Mouse (Mus musculus) stomach, embryonic 16.5 days (tissue): ENCODE results near the gene Vsir. TPM values are rescaled to one million over a fixed set of nuclear protein-coding genes. Genes with fewer than 3 reads are reported as not detected.

Experiments
- ATAC-seq: fragments of 200-750 bp; cut with Nextera tagmentation; 2 replicates; pipeline ENCODE4 v1.8.0; 2017; ENCODE audit warnings: moderate number of reproducible peaks, moderate TSS enrichment; ENCODE audit not compliant: insufficient read depth, low FRiP score
- H3K27ac ChIP-seq: fragments of 300-500 bp; sonication (generic); 2 replicates; pipeline ENCODE4 v1.5.1; 2014; ENCODE audit warnings: low read length
- H3K27me3 ChIP-seq: fragments of 300-500 bp; sonication (generic); 2 replicates; pipeline ENCODE4 v1.6.1; 2014; ENCODE audit warnings: low read length, control low read depth, mixed read lengths; ENCODE audit not compliant: control insufficient read depth, insufficient read depth
- H3K36me3 ChIP-seq: fragments of 300-500 bp; sonication (generic); 2 replicates; pipeline ENCODE4 v1.6.1; 2014; ENCODE audit warnings: low read length; ENCODE audit not compliant: control insufficient read depth, insufficient read depth
- H3K4me1 ChIP-seq: fragments of 300-500 bp; sonication (generic); 2 replicates; pipeline ENCODE4 v1.6.1; 2014; ENCODE audit warnings: low read length, control low read depth, mixed read lengths; ENCODE audit not compliant: control insufficient read depth, insufficient read depth
- H3K4me2 ChIP-seq: fragments of 300-500 bp; sonication (generic); 2 replicates; pipeline ENCODE4 v1.6.1; 2014; ENCODE audit warnings: low read depth, low read length, mixed read lengths
- H3K4me3 ChIP-seq: fragments of 300-500 bp; sonication (generic); replicated peaks from 2 replicates; pipeline ENCODE4 v1.5.1; 2014; ENCODE audit warnings: mild to moderate bottlenecking, low read length
- H3K9ac ChIP-seq: fragments of 300-500 bp; sonication (generic); 2 replicates; pipeline ENCODE4 v1.6.1; 2014; ENCODE audit warnings: low read length
- H3K9me3 ChIP-seq: fragments of 300-500 bp; sonication (generic); replicated peaks from 2 replicates; pipeline ENCODE4 v1.6.1; 2016; ENCODE audit warnings: low read length, control low read depth; ENCODE audit not compliant: control insufficient read depth
- WGBS: fragments of 180-500 bp; shearing (Covaris S2); extraction: QIAGEN DNeasy Blood & Tissue Kit; methylation state at CpG from one replicate; pipeline ENCODE4 v1.1.7; 2014; 5-methylcytosine and 5-hydroxymethylcytosine counted together
- polyA plus RNA-seq: library from polyadenylated mRNA; unstranded; fragments of >200 nt; fragmentation: Nextera tagmentation; extraction: Ambion mirVana; gene quantifications from 2 replicates; pipeline ENCODE4 v1.2.1, GENCODE M21; 2015

Gene Vsir
- polyA plus RNA-seq, 1 experiment from 2014 or later = 8.5 TPM

- Histone ChIP-seq H3K27me3 (no peaks in the 10 kb centered on the region), H3K4me1 (0 out of 2 replicates have a peak, but pooled peaks cover 2% of the 10 kb centered on the region), H3K36me3 (no peaks in the 10 kb centered on the region), H3K27ac (no peak overlapping the region), H3K4me3 (no peak overlapping the region), H3K9ac (no peak overlapping the region), H3K9me3 (no peaks in the 10 kb centered on the region), H3K4me2 (no peak overlapping the region)
- WGBS = 50% methylated on average over 6 of the region's 6 CpGs
- ATAC-seq = no peak
Observed at GRCm38 (mm10) chr10:60373543-60373936, 26.9 kb downstream of the Vsir start.

- Histone ChIP-seq H3K36me3 (no peaks in the 10 kb centered on the region), H3K4me3 (no peak overlapping the region)
- peak; percentile 41 for ATAC-seq
Observed at GRCm38 (mm10) chr10:60373937-60374578, 27.4 kb downstream of the Vsir start.

GRCm38 (mm10) chr10:60376704-60377103 is 30.1 kb downstream of the Vsir start:
- no peaks in the 10 kb centered on the region for H3K27me3 ChIP-seq
- no peak overlapping the region for H3K4me3 ChIP-seq
- no peak overlapping the region for H3K27ac ChIP-seq
- WGBS = 89% methylated on average over 16 of the region's 16 CpGs
- H3K9me3 ChIP-seq = no peaks in the 10 kb centered on the region
- H3K9ac ChIP-seq = no peak overlapping the region
- H3K4me2 ChIP-seq = no peak overlapping the region
- H3K36me3 ChIP-seq = no peaks in the 10 kb centered on the region
- H3K4me1 ChIP-seq = no peaks in the 10 kb centered on the region
- no peak for ATAC-seq

More at GRCm38 (mm10) chr10:60373937-60374578, 27.4 kb downstream of the Vsir start:
- WGBS = 48% methylated on average over 8 of the region's 8 CpGs
- Histone ChIP-seq H3K27ac (no peak overlapping the region), H3K27me3 (no peaks in the 10 kb centered on the region), H3K9ac (no peak overlapping the region), H3K4me2 (no peak overlapping the region), H3K4me1 (0 out of 2 replicates have a peak, but pooled peaks cover 2% of the 10 kb centered on the region), H3K9me3 (no peaks in the 10 kb centered on the region)

- 64% methylated on average over 9 of the region's 9 CpGs for WGBS
- Histone ChIP-seq H3K4me1 (no peaks in the 10 kb centered on the region), H3K9ac (no peak overlapping the region), H3K4me2 (no peak overlapping the region), H3K4me3 (no peak overlapping the region), H3K9me3 (no peaks in the 10 kb centered on the region), H3K27me3 (no peaks in the 10 kb centered on the region), H3K27ac (no peak overlapping the region), H3K36me3 (no peaks in the 10 kb centered on the region)
- ATAC-seq = no peak
Observed at GRCm38 (mm10) chr10:60379419-60379957, 32.8 kb downstream of the Vsir start.

GRCm38 (mm10) chr10:60380229-60380628 is 33.6 kb downstream of the Vsir start:
- Histone ChIP-seq H3K9ac (no peak overlapping the region), H3K9me3 (no peaks in the 10 kb centered on the region), H3K27ac (no peak overlapping the region), H3K27me3 (no peaks in the 10 kb centered on the region), H3K36me3 (no peaks in the 10 kb centered on the region), H3K4me3 (no peak overlapping the region), H3K4me2 (no peak overlapping the region), H3K4me1 (no peaks in the 10 kb centered on the region)
- WGBS = 65% methylated on average over 3 of the region's 3 CpGs
- ATAC-seq = no peak

GRCm38 (mm10) chr10:60381142-60381925 is 34.7 kb downstream of the Vsir start:
- Histone ChIP-seq H3K9me3 (no peaks in the 10 kb centered on the region), H3K27me3 (no peaks in the 10 kb centered on the region), H3K4me3 (no peak overlapping the region), H3K4me2 (no peak overlapping the region), H3K36me3 (no peaks in the 10 kb centered on the region), H3K27ac (no peak overlapping the region; the same call in 1 of the 2 replicates), H3K4me1 (no peaks in the 10 kb centered on the region), H3K9ac (no peak overlapping the region)
- WGBS = 64% methylated on average over 10 of the region's 10 CpGs
- ATAC-seq = peak; percentile 4; the same call in 1 of the 2 replicates

- Histone ChIP-seq H3K36me3 (no peaks in the 10 kb centered on the region), H3K27ac (no peak overlapping the region), H3K4me2 (no peak overlapping the region), H3K4me1 (peaks cover 4% of the 10 kb centered on the region), H3K4me3 (no peak overlapping the region), H3K9me3 (no peaks in the 10 kb centered on the region), H3K9ac (no peak overlapping the region), H3K27me3 (no peaks in the 10 kb centered on the region)
- ATAC-seq = no peak
- 84% methylated on average over 2 of the region's 2 CpGs for WGBS
Observed at GRCm38 (mm10) chr10:60388332-60388731, 41.7 kb downstream of the Vsir start.

GRCm38 (mm10) chr10:60389447-60389865 is 42.8 kb downstream of the Vsir start:
- Histone ChIP-seq H3K27ac (no peak overlapping the region), H3K4me2 (no peak overlapping the region), H3K36me3 (no peaks in the 10 kb centered on the region), H3K27me3 (no peaks in the 10 kb centered on the region), H3K4me1 (peaks cover 4% of the 10 kb centered on the region), H3K9ac (0 out of 2 replicates have a peak overlapping the region, but pooled peaks have one; percentile 23), H3K9me3 (no peaks in the 10 kb centered on the region), H3K4me3 (no peak overlapping the region)
- 15% methylated on average over 9 of the region's 9 CpGs for WGBS
- no peak for ATAC-seq
